Mouse (Mus musculus) gastrocnemius, adult 18-20 months (tissue): Measurements from ENCODE around the gene Gm20388. TPM values are rescaled to one million over a fixed set of nuclear protein-coding genes. Genes with fewer than 3 reads are reported as not detected.

Experiments
- DNase-seq: peaks from one replicate; pipeline ENCODE4 v3.0.0; 2021; ENCODE audit warnings: low spot score
- total RNA-seq, 2 experiments: library from RNA; stranded (reverse); gene quantifications; 2 replicates each; pipeline ENCODE4 v1.2.3; 2021

Gene Gm20388
- total RNA-seq, 2 experiments from 2014 or later = 10.5 to 12.3 TPM

GRCm38 (mm10) chr8:120846018-120846417, 935.4 kb downstream of the Gm20388 start:
- DNase-seq = no peak

GRCm38 (mm10) chr8:120847279-120847678, 936.6 kb downstream of the Gm20388 start:
- DNase-seq = no peak

- no peak for DNase-seq
These were observed 937.1 kb downstream of the Gm20388 start for GRCm38 (mm10) chr8:120847735-120848134.

GRCm38 (mm10) chr8:120848434-120848833, 937.8 kb downstream of the Gm20388 start:
- no peak for DNase-seq

GRCm38 (mm10) chr8:120851411-120851810, 940.8 kb downstream of the Gm20388 start:
- DNase-seq = no peak

GRCm38 (mm10) chr8:120859881-120860280, 949.2 kb downstream of the Gm20388 start:
- no peak for DNase-seq

GRCm38 (mm10) chr8:120860423-120861126, 949.9 kb downstream of the Gm20388 start:
- DNase-seq = no peak

GRCm38 (mm10) chr8:120863683-120864082, 953.0 kb downstream of the Gm20388 start:
- DNase-seq = no peak

GRCm38 (mm10) chr8:120867386-120867785, 956.7 kb downstream of the Gm20388 start:
- no peak for DNase-seq

GRCm38 (mm10) chr8:120872661-120873060, 962.0 kb downstream of the Gm20388 start:
- DNase-seq = no peak

GRCm38 (mm10) chr8:120876010-120876918, 965.6 kb downstream of the Gm20388 start:
- DNase-seq = no peak

- no peak for DNase-seq
These were observed 966.4 kb downstream of the Gm20388 start for GRCm38 (mm10) chr8:120877005-120877404.

GRCm38 (mm10) chr8:120879928-120880327, 969.3 kb downstream of the Gm20388 start:
- no peak for DNase-seq

- DNase-seq = no peak
These were observed 971.0 kb downstream of the Gm20388 start for GRCm38 (mm10) chr8:120881634-120882033.

- DNase-seq = no peak
These were observed 972.0 kb downstream of the Gm20388 start for GRCm38 (mm10) chr8:120882657-120883056.

- no peak for DNase-seq
These were observed 972.7 kb downstream of the Gm20388 start for GRCm38 (mm10) chr8:120883369-120883768.

- no peak for DNase-seq
These were observed 973.2 kb downstream of the Gm20388 start for GRCm38 (mm10) chr8:120883853-120884252.

- no peak for DNase-seq
These were observed 974.2 kb downstream of the Gm20388 start for GRCm38 (mm10) chr8:120884881-120885280.

- no peak for DNase-seq
These were observed 976.6 kb downstream of the Gm20388 start for GRCm38 (mm10) chr8:120887254-120887653.

GRCm38 (mm10) chr8:120888005-120888404, 977.4 kb downstream of the Gm20388 start:
- no peak for DNase-seq

GRCm38 (mm10) chr8:120889189-120889588, 978.5 kb downstream of the Gm20388 start:
- no peak for DNase-seq

- DNase-seq = no peak
These were observed 979.4 kb downstream of the Gm20388 start for GRCm38 (mm10) chr8:120890068-120890467.

GRCm38 (mm10) chr8:120895009-120895408, 984.4 kb downstream of the Gm20388 start:
- DNase-seq = no peak
